Mouse (Mus musculus): ENCODE measurements at regions not wholly inside any gene's neighbourhood (a gene's known extent, or its start where the extent isn't known, plus 50 kb on each side); places are given as distances from the start of the nearest gene placed in this dataset.

DNA sequence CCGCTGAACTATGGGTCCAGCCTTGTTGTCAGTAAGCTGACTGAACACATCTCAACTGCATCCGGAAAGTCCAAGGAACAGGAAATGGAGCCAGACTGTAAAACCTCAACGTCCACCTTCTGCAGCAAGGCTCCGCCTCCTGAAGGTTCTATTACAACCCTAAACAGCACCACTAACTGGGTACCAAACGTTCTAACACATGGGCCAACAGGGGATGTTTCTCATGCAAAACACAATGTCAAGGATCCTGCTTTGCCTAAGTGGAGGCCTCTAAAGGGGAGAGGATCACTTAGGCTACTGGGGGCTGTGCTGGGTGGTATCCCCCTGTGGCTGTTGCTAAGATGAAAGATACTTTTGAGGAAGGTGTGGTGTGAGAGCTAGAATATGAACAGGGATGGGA is 51.0 kb upstream of the Stt3b start:
- no peak for DNase-seq (ENCODE audit: low spot score in 2 of 2)

DNA sequence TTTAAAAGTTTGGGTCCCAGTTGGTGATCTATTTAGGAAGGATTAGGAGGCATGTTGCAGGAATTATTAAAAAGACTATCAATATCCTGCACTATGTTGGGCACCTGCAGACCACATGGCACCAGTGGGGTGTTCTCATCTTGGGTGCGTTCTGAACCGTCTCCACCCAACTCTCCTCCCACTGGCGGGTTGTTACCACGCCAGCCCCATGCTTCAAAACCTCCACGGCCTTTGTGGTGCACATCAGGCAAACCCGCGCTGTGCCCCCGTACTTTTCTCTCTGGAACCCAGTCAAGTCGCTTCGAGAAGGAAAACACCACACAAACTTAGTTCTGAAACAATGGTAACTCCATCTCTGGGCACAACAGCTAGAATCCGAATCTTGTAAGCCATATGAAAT is 51.7 kb upstream of the Stt3b start:
- DNase-seq (ENCODE audit: low spot score in 2 of 2): no peak

DNA sequence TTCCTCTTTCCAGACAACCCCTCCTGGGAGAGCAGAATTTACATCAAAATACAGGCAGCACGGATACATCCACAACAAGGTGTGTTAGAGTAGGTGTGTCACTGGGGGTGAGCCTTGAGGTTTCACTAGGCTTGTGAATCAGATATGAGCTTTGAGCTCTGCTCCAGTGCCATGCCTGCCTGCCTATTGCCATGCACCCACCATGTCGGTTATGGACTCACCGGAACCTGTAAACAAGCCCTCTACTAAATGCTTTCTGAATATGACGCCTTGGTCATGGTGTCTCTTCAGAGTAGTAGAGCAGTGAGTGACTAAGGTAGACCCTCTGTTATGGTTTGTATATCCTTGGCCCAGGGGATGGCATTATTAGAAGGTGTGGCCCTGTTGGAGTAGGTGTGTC is 52.3 kb upstream of the Stt3b start:
- DNase-seq (ENCODE audit: low spot score in 2 of 2): no peak

DNA sequence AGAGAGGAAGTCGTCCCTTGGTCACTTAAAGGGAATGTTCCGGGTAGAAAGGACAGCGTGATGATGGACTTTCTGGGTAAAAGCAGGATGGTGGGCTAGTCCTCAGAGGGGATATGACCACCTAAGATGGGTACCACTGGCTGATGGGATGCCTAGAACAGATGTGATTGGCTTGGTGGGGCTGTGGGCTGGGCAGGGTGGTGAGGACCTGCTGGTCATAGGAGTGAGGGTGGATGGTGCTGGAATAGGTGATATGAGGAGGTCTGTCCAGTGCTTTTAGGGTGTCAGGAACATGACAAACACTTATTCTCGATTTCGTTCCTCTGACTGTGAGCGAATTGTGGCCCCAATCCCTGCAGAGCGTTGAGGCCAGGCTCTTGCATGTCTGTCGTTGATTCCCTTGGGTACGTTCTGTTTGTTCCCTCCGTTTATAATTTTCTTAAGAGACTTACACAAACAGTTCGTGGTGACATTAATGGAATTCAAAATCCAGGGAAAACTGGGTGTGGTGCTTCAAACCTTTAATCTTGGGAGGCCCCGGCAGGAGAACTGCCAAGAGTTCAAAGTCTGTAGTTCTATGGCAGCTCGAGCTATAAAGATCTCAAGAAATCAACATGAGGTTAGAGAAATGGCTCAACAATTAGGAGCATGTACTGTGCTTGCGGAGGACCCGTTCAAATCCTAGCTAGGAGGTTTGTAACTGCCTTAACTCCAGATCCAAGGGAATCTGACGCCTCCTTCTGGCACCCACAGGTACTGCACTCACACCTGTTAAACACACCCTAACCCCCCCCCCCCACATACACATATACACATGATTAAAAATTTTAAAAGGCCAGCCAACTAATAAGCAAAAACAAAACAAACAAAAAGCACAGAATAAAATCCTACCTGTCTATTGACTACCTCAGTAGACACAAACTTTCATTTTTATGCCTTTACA is 55.0 kb upstream of the Stt3b start:
- DNase-seq (ENCODE audit: low spot score in 2 of 2): no peak

- no peak for DNase-seq (ENCODE audit: low spot score in 2 of 2)
Measured at GRCm38 (mm10) chr9:115367808-115368207, 57.6 kb upstream of the Stt3b start.

- DNase-seq (ENCODE audit: low spot score in 2 of 2): no peak
Measured at GRCm38 (mm10) chr9:115380276-115380675, 70.1 kb upstream of the Stt3b start.

DNA sequence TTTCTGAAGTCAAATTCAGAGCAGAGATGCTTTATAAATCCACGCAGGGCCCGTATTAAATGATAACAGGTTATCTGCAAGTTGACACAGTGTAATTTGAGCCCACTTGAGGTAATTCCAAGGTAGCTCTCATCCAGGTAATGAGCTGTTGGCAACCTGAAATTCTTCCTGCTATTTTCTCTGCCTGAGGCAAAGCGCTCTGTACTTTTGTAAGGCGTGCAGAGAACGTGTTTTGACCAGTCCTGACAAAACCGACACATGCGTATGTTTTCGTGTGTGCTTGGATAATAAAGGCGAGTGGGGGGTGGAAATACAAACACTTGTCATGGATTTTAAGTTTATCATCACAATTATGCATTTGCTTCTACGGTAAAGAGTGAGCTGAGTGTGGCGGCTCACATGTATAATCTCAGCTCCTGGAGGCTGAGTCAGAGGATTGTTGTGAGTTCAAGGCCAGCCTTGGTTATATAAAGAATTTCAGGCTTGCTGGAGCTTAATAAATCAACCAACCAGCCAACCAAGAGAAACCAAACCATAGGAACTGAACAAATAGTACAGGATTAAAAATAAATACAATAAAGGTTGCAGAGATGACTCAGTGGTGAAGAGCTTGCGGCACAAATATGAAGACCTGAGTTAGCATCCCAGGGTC is 72.7 kb upstream of the Stt3b start:
- DNase-seq (ENCODE audit: low spot score in 2 of 2): no peak

DNA sequence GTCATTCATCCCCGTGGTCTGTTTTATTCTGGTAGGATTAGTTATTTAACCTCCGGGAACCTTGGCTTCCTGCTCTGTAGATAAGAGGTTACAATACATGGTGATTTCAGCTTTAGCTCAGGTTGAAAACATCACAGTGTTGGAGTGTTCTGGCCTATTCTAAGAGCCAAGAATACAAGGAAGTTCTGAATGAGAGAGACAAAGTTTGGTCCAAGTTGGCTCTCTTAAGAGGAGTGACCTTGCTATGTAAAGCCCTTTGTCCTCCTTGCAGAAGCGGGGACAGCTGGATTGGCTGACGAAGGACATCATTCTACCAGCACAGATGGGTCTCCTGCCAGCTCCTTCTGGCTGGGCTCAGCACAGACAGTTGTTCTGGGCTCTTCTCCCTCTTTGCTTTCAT is 73.7 kb upstream of the Stt3b start:
- DNase-seq (ENCODE audit: low spot score in 2 of 2): no peak

DNA sequence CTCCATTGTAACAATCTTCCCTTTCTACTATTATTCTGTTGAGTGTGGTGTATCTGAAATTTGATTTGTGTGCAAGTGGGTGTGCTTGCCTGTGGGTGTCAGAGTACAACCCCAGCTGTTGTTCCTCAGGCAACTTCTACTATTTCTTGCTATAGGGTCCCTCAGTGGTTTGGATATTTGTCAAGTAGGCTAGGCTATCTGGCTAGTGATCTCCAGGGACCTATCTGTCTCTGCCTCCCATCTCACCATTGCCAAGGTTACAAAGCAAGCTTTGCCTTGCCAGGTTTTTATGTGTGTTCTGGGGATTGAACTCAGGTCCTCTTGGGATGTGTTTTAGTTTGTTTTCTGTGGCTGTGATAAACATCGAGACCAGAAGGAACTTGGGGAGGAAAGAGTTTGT is 74.1 kb upstream of the Stt3b start:
- no peak for DNase-seq (ENCODE audit: low spot score in 2 of 2)

- DNase-seq (ENCODE audit: low spot score in 2 of 2): no peak
Measured at GRCm38 (mm10) chr9:115387471-115388360, 77.5 kb upstream of the Stt3b start.

GRCm38 (mm10) chr9:115388361-115388759 is 78.1 kb upstream of the Stt3b start:
- no peak for DNase-seq (ENCODE audit: low spot score in 2 of 2)

GRCm38 (mm10) chr9:115389082-115389481 is 78.9 kb upstream of the Stt3b start:
- DNase-seq (ENCODE audit: low spot score in 2 of 2): no peak

DNA sequence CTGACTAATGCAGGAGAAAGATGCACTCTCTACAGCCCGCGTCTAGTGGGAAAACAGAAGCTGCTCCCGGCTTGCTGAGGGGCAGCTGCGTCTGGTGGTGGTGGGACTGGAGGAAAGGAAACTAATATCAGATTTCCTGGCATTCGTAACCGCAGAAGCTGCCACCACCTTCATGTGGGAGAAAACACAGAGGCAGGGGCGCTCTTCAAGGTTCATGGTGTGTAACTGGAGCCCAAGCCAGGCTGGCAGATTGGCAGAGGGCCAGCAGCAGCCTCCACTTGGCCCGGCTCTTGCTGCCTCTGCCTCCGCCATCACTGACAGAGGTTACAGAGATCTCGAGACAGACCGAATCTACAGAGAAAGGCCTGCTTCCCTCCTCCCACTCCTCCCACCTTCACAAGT is 80.7 kb upstream of the Stt3b start:
- DNase-seq (ENCODE audit: low spot score in 2 of 2): no peak

DNA sequence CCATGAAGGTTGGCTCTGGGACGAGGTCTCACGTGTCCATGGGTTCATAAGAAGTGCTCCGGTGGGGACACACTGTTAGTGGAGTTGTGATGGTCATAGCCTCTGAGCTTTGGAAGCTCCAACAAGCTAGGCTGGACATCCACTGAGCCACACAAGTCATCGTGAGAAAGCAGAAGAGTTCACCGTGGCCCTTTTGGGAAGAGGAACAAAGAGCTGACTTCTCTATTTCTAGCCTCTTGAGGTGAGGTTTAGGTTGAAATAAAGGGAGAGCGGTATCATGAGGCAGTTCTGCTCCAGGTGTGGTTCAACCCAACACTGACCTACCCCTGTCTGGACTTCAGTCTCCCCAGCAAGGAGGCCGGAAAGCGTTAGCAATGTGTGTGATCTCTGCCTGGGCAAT is 85.3 kb upstream of the Stt3b start:
- DNase-seq (ENCODE audit: low spot score in 2 of 2): no peak

GRCm38 (mm10) chr9:115400461-115400860 is 90.2 kb upstream of the Stt3b start:
- no peak for DNase-seq (ENCODE audit: low spot score in 2 of 2)

- DNase-seq (ENCODE audit: low spot score in 2 of 2): no peak
Measured at GRCm38 (mm10) chr9:115401405-115402151, 91.4 kb upstream of the Stt3b start.

DNA sequence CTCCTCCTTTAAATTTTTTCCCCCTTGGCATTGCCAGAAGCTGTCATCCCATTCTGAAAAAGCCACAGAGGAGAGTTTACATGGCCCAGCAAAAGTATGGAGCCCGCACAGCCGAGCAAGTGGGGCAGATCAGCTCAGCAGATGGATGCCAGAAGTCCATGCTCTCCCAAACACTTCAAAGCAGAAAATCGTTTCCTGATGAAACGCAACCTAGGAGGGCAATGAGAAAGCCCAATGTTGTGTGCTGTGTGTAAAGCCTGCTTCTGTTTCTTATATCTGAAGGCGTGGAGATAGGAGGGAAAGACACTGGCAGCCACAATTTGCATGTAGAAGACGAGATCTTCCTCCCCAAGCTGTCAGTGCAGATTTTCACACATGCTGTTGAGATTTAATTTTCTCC is 92.4 kb upstream of the Stt3b start:
- DNase-seq (ENCODE audit: low spot score in 2 of 2): no peak

- no peak for DNase-seq (ENCODE audit: low spot score in 2 of 2)
Measured at GRCm38 (mm10) chr9:115403354-115403968, 93.2 kb upstream of the Stt3b start.

- no peak for DNase-seq (ENCODE audit: low spot score in 2 of 2)
Measured at GRCm38 (mm10) chr9:115407901-115408470, 97.8 kb upstream of the Stt3b start.

DNA sequence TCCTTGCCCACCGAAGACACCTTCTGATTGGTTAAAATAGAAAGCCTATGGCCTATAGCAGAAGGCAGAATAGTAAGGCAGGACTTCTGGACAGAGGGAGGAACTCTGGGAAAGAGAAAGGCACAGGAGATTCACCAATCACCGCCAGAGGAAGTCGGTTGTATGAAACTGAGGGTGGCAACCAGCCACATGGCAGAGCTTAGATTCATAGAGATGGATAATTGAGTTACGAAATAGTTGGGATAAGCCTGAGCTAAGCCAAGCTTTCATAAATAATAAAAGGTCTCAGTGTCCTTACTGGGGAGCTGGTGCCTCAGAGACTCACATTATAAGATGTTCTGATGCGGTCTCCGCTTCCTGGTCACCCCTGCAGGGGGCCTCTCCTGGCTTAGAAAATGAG is 98.7 kb upstream of the Stt3b start:
- DNase-seq (ENCODE audit: low spot score in 2 of 2): no peak

- DNase-seq (ENCODE audit: low spot score in 2 of 2): no peak
Measured at GRCm38 (mm10) chr9:115414190-115414589, 104.0 kb upstream of the Stt3b start.
